Mouse (Mus musculus): Measurements from ENCODE around the gene Slc13a5. TPM values are rescaled to one million over a fixed set of nuclear protein-coding genes. Genes with fewer than 3 reads are reported as not detected.

Gene Slc13a5
- polyA plus RNA-seq, 1 experiment, result 0.16 TPM

GRCm38 (mm10) chr11:72232068-72232467 lies 35.0 kb downstream of the Slc13a5 start:
- no peaks in the 10 kb centered on the region for H3K36me3 ChIP-seq (ENCODE audit: control insufficient read depth, insufficient read depth)
- TF ChIP-seq MYOD1 (IDR thresholded peaks at IDR 0.05; ENCODE audit: control insufficient read depth, insufficient read length, low read depth) (no peak), CEBPB (IDR thresholded peaks at IDR 0.05; ENCODE audit: low read depth) (no peak), USF1 (IDR thresholded peaks at IDR 0.05; ENCODE audit: low read depth) (no peak), MYOG (IDR thresholded peaks at IDR 0.05; ENCODE audit: control insufficient read depth, extremely low read depth, insufficient read length) (no peak), FOSL1 (IDR thresholded peaks at IDR 0.05; ENCODE audit: insufficient read depth, low read length, poor library complexity, severe bottlenecking) (no peak), MAX (IDR thresholded peaks at IDR 0.05) (no peak), CTCF (IDR thresholded peaks at IDR 0.05; ENCODE audit: control insufficient read depth, insufficient read depth, insufficient read length) (no peak)
- H3K27me3 ChIP-seq (ENCODE audit: control insufficient read depth, insufficient read depth, insufficient read length), result no peaks in the 10 kb centered on the region
- H3K4me3 ChIP-seq (ENCODE audit: insufficient read depth, poor library complexity, severe bottlenecking), result no peak overlapping the region
- no peak overlapping the region for H3ac ChIP-seq (ENCODE audit: control insufficient read depth, insufficient read length, low read depth)
- no peaks in the 10 kb centered on the region for H3K79me3 ChIP-seq (ENCODE audit: low read depth)
- no peaks in the 10 kb centered on the region for H3K79me2 ChIP-seq (ENCODE audit: control insufficient read depth, insufficient read depth)

- TF ChIP-seq FOSL1 (IDR thresholded peaks at IDR 0.05; ENCODE audit: insufficient read depth, low read length, poor library complexity, severe bottlenecking) (no peak), MAX (IDR thresholded peaks at IDR 0.05) (no peak), USF1 (IDR thresholded peaks at IDR 0.05; ENCODE audit: low read depth) (no peak), CTCF (IDR thresholded peaks at IDR 0.05; ENCODE audit: control insufficient read depth, insufficient read depth, insufficient read length) (no peak), CEBPB (IDR thresholded peaks at IDR 0.05; ENCODE audit: low read depth) (no peak), MYOD1 (IDR thresholded peaks at IDR 0.05; ENCODE audit: control insufficient read depth, insufficient read length, low read depth) (no peak)
- Histone ChIP-seq H3K79me3 (ENCODE audit: low read depth) (no peaks in the 10 kb centered on the region), H3K4me3 (ENCODE audit: insufficient read depth, poor library complexity, severe bottlenecking) (no peak overlapping the region), H3K36me3 (ENCODE audit: control insufficient read depth, insufficient read depth) (no peaks in the 10 kb centered on the region), H3K27me3 (ENCODE audit: control insufficient read depth, insufficient read depth, insufficient read length) (no peaks in the 10 kb centered on the region), H3ac (ENCODE audit: control insufficient read depth, insufficient read length, low read depth) (no peak overlapping the region), H3K79me2 (ENCODE audit: control insufficient read depth, insufficient read depth) (no peaks in the 10 kb centered on the region)
Observed at GRCm38 (mm10) chr11:72228513-72228912, 38.5 kb downstream of the Slc13a5 start.

GRCm38 (mm10) chr11:72226901-72227300 lies 40.1 kb downstream of the Slc13a5 start:
- H3K4me3 ChIP-seq (ENCODE audit: insufficient read depth, poor library complexity, severe bottlenecking), result no peak overlapping the region
- TF ChIP-seq CTCF (IDR thresholded peaks at IDR 0.05; ENCODE audit: control insufficient read depth, insufficient read depth, insufficient read length) (no peak), FOSL1 (IDR thresholded peaks at IDR 0.05; ENCODE audit: insufficient read depth, low read length, poor library complexity, severe bottlenecking) (no peak)

GRCm38 (mm10) chr11:72226020-72226791 lies 40.8 kb downstream of the Slc13a5 start:
- TF ChIP-seq CTCF (IDR thresholded peaks at IDR 0.05; ENCODE audit: control insufficient read depth, insufficient read depth, insufficient read length), result no peak
- TF ChIP-seq MAX (IDR thresholded peaks at IDR 0.05), result no peak
- no peak for TF ChIP-seq MYOD1 (IDR thresholded peaks at IDR 0.05; ENCODE audit: control insufficient read depth, insufficient read length, low read depth)
- no peak for TF ChIP-seq USF1 (IDR thresholded peaks at IDR 0.05; ENCODE audit: low read depth)
- no peak for TF ChIP-seq CEBPB (IDR thresholded peaks at IDR 0.05; ENCODE audit: low read depth)
- Histone ChIP-seq H3K79me2 (ENCODE audit: control insufficient read depth, insufficient read depth) (no peaks in the 10 kb centered on the region), H3K79me3 (ENCODE audit: low read depth) (no peaks in the 10 kb centered on the region), H3K27me3 (ENCODE audit: control insufficient read depth, insufficient read depth, insufficient read length) (no peaks in the 10 kb centered on the region), H3K36me3 (ENCODE audit: control insufficient read depth, insufficient read depth) (no peaks in the 10 kb centered on the region), H3ac (ENCODE audit: control insufficient read depth, insufficient read length, low read depth) (no peak overlapping the region), H3K4me3 (ENCODE audit: insufficient read depth, poor library complexity, severe bottlenecking) (no peak overlapping the region)

More at GRCm38 (mm10) chr11:72226901-72227300, 40.1 kb downstream of the Slc13a5 start:
- Histone ChIP-seq H3K79me2 (ENCODE audit: control insufficient read depth, insufficient read depth) (no peaks in the 10 kb centered on the region), H3K79me3 (ENCODE audit: low read depth) (no peaks in the 10 kb centered on the region), H3ac (ENCODE audit: control insufficient read depth, insufficient read length, low read depth) (no peak overlapping the region), H3K36me3 (ENCODE audit: control insufficient read depth, insufficient read depth) (no peaks in the 10 kb centered on the region), H3K27me3 (ENCODE audit: control insufficient read depth, insufficient read depth, insufficient read length) (no peaks in the 10 kb centered on the region)

- H3K36me3 ChIP-seq (ENCODE audit: control insufficient read depth, insufficient read depth), result no peaks in the 10 kb centered on the region
- H3K4me3 ChIP-seq (ENCODE audit: insufficient read depth, poor library complexity, severe bottlenecking), result no peak overlapping the region
- no peaks in the 10 kb centered on the region for H3K79me2 ChIP-seq (ENCODE audit: control insufficient read depth, insufficient read depth)
- no peak overlapping the region for H3ac ChIP-seq (ENCODE audit: control insufficient read depth, insufficient read length, low read depth)
- no peaks in the 10 kb centered on the region for H3K79me3 ChIP-seq (ENCODE audit: low read depth)
- TF ChIP-seq CTCF (IDR thresholded peaks at IDR 0.05; ENCODE audit: control insufficient read depth, insufficient read depth, insufficient read length) (peak; percentile 92), USF1 (IDR thresholded peaks at IDR 0.05; ENCODE audit: low read depth) (no peak), MAX (IDR thresholded peaks at IDR 0.05) (peak; percentile 31)
- no peaks in the 10 kb centered on the region for H3K27me3 ChIP-seq (ENCODE audit: control insufficient read depth, insufficient read depth, insufficient read length)
Observed at GRCm38 (mm10) chr11:72224865-72225264, 42.2 kb downstream of the Slc13a5 start.

GRCm38 (mm10) chr11:72223414-72223813 lies 43.6 kb downstream of the Slc13a5 start:
- Histone ChIP-seq H3K27me3 (ENCODE audit: control insufficient read depth, insufficient read depth, insufficient read length) (no peaks in the 10 kb centered on the region), H3ac (ENCODE audit: control insufficient read depth, insufficient read length, low read depth) (no peak overlapping the region), H3K4me3 (ENCODE audit: insufficient read depth, poor library complexity, severe bottlenecking) (no peak overlapping the region), H3K79me2 (ENCODE audit: control insufficient read depth, insufficient read depth) (no peaks in the 10 kb centered on the region), H3K36me3 (ENCODE audit: control insufficient read depth, insufficient read depth) (no peaks in the 10 kb centered on the region), H3K79me3 (ENCODE audit: low read depth) (no peaks in the 10 kb centered on the region)
- TF ChIP-seq CTCF (IDR thresholded peaks at IDR 0.05; ENCODE audit: control insufficient read depth, insufficient read depth, insufficient read length), result no peak
- no peak for TF ChIP-seq CEBPB (IDR thresholded peaks at IDR 0.05; ENCODE audit: low read depth)

All from C2C12 (cell line).